Mouse (Mus musculus): ENCODE measurements around the gene Prkce. TPM values are rescaled to one million over a fixed set of nuclear protein-coding genes. Genes with fewer than 3 reads are reported as not detected.
"Not testable (repeated sequence)": the region's sequence is repeated elsewhere in the genome, so short reads cannot be mapped to it uniquely, and the experiment has no call there.

The Prkce gene
- total RNA-seq, 2 experiments from 2014 or later = 31.1 to 32.5 TPM

DNA sequence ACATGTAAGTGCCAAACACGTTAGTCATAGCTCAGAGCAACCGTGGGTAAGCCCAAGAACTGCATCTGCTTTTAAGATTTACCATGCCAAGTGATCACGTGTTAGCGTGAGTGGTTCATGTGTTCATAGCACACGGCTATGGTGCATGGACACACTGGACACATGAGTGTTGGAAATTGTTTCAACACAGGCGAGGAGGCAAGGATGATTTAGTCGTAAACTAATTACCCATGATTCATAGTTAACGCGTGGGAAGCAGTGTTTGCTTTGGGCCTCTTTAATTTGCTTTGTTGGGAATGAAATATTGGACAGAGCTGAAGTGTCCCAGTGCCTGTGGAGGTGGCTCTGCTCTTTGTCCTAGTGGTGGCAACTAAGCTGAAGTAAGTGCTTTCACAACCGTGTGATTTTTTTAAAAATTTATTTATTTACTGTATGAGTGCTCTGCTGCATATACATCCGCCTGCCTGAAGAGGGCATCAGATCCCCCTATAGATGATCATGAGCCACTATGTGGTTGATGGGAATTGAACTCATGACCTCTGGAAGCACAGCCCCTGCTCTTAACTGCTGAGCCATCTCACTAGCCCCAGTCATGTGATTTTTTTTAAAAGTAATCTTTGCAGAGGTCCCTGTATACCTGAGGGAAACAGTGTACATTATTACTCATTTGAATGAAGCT lies 290.9 kb downstream of the Prkce start:
- intact Hi-C loops (cut with DNase I) = no loop called here
- no peak for DNase-seq

DNA sequence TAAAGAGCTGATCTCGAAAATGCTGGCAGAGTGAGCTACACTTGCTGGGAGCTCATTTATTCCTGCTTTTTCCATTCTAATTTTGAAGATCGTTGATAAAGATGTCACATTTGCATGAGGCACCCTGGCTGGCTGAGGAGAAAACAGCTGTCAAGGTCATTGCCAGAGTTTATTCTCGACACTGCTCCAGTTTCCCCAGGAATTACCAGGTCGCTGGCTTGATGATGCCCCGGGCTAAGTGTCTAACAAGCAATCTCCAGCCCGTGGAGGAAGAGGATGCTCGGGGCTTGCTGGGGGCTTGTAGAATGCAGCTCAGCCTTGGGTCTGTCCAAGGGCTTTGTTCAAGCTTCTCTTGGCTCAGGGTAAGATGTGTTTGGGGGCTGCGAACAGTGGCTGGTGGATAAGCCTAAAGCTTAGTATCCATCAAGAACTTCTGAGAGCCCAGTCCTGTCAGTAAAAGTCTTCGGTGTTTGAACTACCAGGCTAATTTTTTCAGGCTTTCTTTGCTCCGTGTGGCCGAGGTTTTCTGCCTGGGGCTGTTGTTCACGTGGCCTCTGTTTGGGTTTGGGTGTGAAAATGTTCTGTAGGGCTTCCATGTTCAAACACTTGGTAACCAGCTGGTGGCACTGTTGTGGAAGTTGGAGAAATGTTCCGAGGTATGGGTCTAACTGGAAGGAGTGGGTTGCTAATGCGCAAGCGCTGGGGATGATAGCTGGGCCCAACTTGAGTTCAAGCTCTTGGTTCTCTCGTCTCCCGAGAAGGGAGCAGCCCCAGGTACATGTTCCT lies 293.3 kb downstream of the Prkce start:
- intact Hi-C loops (cut with DNase I) = no loop called here
- no peak for DNase-seq

DNA sequence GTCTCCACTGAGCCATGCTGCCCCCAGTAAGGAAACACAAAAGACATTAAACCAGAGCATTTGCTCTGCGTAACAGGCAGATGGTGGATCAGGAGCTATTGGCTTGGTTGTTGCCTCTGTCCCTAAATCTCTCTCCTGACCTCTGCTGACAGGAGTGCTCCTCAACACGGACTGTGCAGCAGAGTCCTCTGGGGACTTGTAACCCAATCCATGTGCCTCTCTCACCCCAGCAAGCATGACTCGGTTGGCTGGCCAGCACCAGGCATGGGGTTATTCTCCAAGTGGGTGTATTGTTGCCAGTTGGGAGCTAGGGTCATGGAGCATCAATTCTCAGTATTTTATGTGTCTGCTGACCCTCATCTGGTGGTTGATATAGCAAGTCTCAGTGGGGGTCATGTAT lies 295.8 kb downstream of the Prkce start:
- intact Hi-C loops (cut with DNase I) = no loop called here

DNA sequence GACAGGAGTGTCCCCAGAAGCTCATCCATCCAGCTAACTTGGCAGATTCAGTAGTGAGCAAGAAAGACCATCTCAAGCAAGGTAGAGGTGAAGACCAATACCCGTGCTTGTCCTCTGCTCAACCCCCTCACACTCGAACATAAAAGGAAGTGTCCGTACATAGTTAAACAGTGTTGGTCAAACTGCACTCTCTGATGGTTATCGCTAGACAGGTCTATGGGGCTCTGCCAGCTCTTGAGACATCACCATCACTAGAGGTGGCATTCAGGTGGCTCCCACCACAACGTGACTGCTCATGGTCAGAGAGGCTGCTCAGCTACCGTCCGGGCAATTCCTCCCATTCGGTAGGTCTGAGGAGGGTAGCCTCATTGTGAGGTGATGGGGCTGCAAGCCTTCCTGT lies 296.6 kb downstream of the Prkce start:
- DNase-seq = no peak
- intact Hi-C loops (cut with DNase I) = no loop called here

More for the DNA sequence above, 295.8 kb downstream of the Prkce start:
- DNase-seq = no peak

DNA sequence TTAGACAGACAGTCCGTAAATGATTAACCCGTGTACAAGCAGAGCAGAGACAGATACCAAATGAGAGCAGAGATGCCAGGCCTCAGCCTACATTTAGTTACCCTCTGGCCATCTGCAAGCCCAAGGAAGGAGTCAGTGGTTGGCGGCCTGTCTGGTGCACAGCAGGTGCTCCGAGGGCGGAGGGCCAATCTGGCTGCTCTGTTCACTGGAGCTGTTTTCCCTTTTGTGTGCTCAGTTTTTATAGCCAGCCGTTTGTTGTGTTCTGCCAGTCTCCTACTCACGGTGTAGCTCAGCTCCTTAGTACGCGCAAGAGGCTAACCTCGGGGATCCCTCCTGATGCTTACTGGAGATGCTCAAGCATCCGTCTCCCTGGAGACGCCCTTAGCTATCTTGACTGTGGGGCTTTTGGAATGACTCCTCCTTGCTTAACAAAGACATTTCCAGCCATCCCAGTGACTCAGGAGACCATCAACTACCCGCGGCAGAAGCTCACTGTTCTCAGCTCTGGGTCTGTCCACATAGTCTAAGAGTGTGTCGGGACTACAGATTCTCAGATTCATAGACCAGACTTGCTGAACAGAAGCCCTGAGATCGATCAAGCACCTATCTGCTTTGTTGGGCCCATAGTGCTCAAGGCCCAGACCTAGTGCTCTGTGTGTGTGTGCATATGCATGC lies 297.2 kb downstream of the Prkce start:
- no peak for DNase-seq
- intact Hi-C loops (cut with DNase I) = no loop called here

DNA sequence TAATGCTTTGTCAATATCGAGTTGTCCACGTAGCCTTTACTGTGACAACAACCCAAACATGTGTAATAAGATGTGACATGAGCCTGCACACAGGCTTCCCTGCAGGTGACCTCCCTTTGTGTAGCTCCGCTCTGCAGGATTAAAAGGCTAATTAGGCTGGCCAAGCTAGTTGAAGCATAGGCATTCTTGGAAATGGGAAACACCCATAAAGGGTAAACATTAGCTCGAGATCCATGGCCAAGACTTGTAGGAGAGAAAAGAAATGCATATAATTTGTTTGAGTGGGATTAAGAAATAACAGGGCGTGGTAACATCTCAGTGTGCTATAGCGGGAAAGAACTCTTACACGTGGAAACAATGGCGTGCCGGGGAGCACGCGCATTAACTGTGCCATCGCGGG lies 298.3 kb downstream of the Prkce start:
- DNase-seq = no peak
- intact Hi-C loops (cut with DNase I) = no loop called here

DNA sequence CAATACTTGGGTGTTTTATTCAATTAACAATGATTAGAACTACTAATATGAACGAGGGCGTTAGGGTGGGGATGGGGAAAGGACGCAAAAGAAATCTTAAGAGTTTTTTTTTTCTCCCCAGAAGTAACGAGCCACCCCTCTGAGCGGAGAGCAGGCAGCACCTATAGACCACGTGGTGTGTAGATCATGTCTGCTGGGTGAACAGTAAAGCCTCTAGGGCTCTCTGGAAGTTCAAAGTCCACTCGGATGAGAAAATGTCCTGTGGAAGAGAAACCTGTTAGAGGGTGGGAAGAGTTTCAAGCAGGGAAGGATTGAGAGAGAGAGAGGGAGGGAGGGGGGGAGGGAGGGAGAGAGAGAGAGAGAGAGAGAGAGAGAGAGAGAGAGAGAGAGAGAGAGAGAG lies 298.8 kb downstream of the Prkce start:
- DNase-seq = no peak
- intact Hi-C loops (cut with DNase I) = no loop called here

DNA sequence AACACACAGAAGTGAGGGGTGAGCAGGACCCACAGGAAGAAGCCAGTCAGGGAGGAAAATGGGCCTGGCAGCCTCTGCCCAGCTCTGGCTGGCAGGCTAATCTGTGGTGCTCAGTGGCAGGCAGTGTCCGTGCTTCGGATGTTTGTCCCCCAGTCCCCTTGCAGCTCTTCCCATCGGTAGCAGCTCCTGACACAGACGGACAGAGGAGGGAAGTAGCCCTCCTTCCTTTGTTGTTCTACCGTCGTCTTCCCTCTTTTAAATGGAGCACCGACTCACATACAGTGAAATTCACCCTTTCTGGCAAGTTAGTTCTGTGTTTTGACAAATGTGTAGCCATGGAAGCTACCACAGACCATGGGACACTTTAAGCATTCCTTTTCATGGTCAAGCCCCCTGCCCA lies 299.3 kb downstream of the Prkce start:
- no peak for DNase-seq
- intact Hi-C loops (cut with DNase I) = no loop called here

DNA sequence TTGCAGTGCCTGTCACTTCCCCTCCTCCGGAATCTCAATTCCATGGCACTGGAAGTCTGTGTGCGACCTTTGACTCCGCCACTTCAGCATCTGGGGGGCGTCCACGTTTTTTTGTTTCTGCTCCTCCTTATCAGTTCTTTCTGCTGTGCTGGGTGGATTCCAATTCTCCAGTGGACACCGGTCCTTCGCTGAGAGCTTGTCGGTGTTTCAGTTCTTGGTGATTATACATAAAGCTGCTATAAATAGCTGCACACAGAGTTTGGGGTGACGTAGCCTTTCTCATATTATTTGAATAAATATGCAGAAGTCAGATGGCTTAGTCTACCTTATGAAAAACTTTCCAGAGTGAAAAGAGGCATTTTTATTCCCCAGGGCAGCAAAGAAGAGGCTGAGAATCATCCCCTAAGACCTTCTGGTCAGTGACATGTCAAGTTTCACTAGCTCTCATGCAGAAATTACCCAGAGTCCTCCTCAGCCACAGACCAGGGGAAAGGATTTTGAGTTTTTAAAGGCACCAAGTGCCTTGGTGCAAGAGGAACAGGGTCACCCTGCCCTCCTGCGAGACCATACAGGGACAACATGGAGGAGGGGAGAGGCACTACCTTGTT lies 299.8 kb downstream of the Prkce start:
- DNase-seq = peak in 1 of 2 experiments; percentile 30
- intact Hi-C loops (cut with DNase I) = no loop called here

DNA sequence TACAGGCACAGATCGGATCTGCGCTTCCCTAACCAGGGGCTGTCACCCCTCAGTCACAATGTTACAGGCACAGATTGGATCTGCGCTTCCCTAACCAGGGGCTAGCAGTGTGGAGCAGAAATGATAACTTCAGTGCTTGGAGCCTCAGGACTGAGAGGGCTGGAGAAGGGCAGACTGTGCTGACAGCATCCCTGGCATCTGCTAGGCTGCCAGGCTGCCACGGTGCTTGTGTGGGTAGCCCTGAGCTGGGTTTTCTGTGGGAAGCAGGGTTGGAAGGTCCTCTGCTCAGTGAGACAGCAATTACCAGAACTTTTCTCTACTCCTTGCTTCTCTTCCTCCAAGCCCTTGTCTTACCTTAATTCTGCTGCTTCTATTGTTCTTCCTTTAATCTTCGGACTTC lies 300.4 kb downstream of the Prkce start:
- intact Hi-C loops (cut with DNase I) = no loop called here

DNA sequence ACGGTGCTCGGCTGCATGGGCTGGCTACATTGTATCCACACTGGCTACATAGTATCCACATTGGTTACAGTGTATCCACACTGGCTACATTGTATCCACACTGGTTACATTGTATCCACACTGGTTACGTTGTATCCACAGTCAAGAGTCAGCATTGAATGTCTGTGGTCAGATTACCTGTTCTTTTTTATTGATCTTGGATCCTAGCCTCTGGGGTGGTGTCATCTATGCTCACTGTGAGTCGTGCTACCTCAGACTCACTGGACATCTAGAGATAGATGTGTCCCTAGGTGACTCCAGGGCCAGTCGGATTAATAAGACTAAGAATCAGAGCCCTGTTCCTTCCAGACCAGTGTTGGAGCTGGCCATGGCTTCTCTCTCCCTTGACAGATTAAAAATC lies 302.6 kb downstream of the Prkce start:
- DNase-seq = no peak
- intact Hi-C loops (cut with DNase I) = no loop called here

More for the DNA sequence above, 300.4 kb downstream of the Prkce start:
- no peak for DNase-seq

DNA sequence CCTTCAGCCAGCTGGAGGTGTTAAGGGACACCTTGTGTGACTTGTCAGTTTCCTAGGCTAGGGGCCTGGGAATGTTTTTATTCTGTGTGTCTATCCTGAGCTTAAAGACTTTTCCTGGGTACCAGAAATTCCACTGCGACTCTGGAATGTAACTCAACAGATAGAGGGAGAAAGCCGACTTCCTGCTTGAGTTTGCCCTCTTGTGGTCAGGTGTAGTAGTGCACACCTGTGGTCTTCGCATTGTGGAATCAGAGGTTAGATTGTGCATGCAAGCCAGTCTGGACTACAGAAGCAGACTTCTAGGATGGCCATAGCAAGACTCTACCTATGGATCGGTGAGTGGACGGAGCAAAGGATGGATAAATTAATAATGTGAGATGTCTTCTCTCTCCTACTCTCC lies 304.1 kb downstream of the Prkce start:
- intact Hi-C loops (cut with DNase I) = no loop called here
- peak in 1 of 2 experiments; percentile 34 for DNase-seq

DNA sequence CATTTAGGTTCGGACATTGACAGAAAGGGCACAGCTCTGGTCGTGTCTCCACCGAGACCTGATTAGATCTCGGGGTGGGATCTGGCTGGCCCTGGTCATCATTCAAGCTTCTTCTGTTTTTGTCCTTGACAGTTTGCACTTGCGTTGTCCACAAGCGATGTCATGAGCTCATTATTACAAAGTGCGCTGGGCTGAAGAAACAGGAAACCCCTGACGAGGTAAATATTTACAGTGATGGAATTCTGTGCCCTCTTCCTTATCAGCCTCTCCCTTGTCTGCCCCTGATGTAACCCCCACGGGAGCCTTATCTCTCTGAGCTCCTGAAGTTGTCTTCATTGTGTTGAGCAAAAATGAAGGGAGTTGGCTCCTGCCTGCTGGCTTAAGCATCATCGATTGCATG lies 309.1 kb downstream of the Prkce start:
- intact Hi-C loops (cut with DNase I) = no loop called here
- no peak for DNase-seq

DNA sequence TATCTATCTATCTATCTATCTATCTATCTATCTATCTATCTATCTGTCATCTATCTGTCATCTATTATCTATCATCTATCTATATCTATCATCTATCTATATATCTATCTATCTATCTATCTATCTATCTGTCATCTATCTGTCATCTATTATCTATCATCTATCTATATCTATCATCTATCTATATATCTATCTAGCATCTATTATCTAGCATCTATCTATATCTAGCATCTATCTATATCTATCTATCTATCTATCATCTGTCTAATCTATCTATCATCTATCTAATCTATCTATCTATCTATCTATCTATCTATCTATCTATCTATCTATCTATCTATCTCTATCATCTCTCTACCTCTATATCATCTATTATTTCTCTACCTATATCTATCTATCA lies 309.8 kb downstream of the Prkce start:
- DNase-seq; intact Hi-C loops (cut with DNase I): not testable (repeated sequence)

DNA sequence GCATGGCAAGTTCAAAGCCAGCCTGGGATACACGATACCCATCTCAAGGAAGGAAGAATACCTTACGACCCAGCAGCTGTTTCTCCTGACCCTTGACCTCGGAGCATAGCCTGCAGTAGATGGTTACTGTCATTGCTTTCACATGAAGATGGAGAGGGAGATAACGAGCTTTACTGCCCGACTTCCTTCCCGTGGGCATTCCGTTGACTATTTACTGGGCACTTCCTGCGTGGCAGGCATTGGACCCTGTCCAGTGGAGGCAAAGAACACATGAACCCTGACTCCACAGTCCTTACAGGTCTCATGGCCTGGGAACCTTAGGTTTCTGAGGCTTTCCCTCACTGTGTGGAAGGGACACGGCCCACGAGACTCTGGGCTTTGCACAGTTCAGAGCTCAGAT lies 311.8 kb downstream of the Prkce start:
- DNase-seq = no peak

DNA sequence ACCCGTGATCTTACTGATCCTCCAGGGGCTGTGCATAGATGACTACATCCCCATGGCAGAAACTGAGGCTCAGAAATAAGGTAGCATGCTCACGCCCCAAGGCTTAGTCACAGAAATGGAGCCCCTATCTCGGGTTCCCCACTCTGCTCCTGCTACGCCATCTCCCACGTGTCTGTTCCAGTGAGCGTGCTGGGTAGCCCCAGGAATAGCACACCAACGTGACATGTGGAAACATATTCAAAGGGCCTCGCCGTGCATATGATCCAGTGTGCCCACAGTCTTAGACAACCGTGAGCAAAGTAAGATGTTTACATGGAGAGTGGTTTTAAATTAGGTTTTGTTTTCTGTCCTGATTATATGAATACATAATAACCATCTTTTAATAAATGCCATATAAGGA lies 315.1 kb downstream of the Prkce start:
- DNase-seq = no peak
- intact Hi-C loops (cut with DNase I) = loop anchor here (10.0 kb wide), 1 partner anchor 762 kb away; no protein-coding TSS in a partner anchor

More for the DNA sequence above, 311.8 kb downstream of the Prkce start:
- intact Hi-C loops (cut with DNase I) = no loop called here

DNA sequence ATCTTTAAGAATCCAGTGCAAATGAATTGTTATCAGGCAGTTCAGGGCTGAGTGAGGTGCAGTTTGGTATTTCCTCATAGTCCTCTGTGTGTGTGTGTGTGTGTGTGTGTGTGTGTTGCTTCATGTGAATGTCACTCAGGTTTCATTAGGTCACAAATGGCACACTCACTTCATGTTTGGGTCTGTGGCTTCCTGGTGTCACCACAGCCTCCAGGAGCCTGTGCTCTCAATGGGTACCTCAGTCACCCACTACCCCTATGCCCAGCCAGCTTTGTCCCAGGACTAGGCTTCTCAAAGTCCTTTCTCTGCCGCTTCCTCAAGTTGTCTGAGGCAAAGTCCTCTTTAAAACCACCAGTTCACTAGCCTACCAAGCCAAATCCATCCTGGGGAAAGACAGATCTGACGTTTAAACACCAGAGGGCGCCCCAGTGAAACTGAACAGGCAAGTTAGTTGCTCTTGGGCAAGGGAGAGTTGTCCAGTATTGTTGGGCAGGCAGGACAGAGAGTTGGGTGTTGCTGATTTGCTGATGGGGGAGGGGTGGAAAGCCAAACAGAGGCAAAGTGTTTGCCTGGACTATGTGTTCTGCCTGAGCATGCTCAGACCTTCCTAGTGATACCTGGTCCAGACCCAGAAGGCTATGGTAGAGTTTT lies 316.6 kb downstream of the Prkce start:
- peak; percentile 88 to 95 for DNase-seq
- intact Hi-C loops (cut with DNase I) = loop anchor here (1.0 to 10.0 kb wide), 2 partner anchors 422 to 761 kb away; no protein-coding TSS in a partner anchor

DNA sequence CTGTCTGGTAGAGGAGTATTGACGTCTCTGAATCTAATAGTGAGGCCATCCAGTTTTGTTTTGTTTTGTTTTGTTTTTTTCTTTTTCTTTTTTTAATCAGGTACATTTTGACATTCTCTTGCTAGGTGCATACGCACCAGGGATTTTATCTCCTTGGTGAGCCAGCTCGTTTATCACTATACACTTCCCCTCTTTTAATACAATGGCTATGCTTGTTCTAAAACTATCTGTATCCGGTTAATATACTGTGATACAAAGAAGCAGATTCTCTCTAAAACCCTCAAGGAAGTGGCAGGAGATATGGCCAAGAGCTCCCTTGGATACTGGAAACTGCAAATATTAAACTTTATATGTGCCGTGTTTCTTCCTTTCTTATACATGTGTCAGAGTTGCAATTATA lies 319.1 kb downstream of the Prkce start:
- no peak for DNase-seq
- intact Hi-C loops (cut with DNase I) = loop anchor here (10.0 kb wide), 1 partner anchor 758 kb away; no protein-coding TSS in a partner anchor

DNA sequence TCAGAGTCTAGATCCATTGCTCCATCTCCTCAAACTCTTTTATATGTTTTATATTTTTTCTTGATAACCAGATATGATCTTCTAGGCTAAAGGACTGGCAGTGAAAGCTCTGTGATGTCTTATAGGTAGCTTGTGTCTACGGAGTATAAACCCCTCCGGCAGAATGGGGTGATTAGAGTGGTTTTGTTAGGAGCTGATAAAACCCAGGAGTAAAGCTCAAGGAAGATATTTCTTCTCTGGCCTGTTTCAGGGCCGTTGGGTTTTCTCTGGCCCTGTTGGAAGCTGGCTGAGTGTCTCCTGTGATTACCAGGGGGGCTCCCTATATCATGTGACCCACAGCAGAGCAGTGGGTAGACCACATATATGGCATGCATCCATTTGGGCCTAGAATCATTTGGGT lies 319.9 kb downstream of the Prkce start:
- intact Hi-C loops (cut with DNase I) = loop anchor here (10.0 kb wide), 1 partner anchor 757 kb away; no protein-coding TSS in a partner anchor
- no peak for DNase-seq

DNA sequence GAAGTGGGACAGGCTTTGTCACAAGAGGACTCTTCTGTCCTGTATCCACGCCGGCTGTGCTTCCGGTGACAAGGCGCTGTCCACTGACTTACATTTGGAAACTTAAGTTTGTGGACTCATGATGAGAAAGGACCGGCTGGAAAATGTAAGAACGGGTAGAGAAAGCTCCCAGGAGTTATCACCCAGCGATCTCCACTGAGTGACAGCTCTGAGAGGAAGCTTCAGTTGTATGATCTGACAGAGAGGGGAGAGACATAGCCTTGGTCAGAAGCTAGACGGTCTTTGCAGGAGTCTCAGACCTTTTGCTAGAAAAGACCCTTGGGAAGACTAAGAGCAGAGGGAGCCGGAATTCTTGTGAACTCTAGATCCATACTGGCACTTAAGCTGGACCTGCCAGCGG lies 322.2 kb downstream of the Prkce start:
- intact Hi-C loops (cut with DNase I) = loop anchor here (10.0 kb wide), 1 partner anchor 755 kb away; no protein-coding TSS in a partner anchor
- no peak for DNase-seq
